Mouse (Mus musculus): ENCODE measurements around the gene Tenm2. TPM values are rescaled to one million over a fixed set of nuclear protein-coding genes. Genes with fewer than 3 reads are reported as not detected.

The Tenm2 gene
- total RNA-seq, 2 experiments from 2014 or later, result 124 to 163 TPM

GRCm38 (mm10) chr11:36243747-36244490 is 991.8 kb downstream of the Tenm2 start:
- DNase-seq (ENCODE audit: extremely low spot score in 1 of 2, low spot score in 1 of 2), result peak; percentile 52 to 54

- DNase-seq (ENCODE audit: extremely low spot score in 1 of 2, low spot score in 1 of 2), result no peak
These were observed 996.9 kb downstream of the Tenm2 start for GRCm38 (mm10) chr11:36238890-36239289.

- DNase-seq (ENCODE audit: extremely low spot score in 1 of 2, low spot score in 1 of 2), result no peak
These were observed 1007.1 kb downstream of the Tenm2 start for GRCm38 (mm10) chr11:36228654-36229053.

GRCm38 (mm10) chr11:36228196-36228595 is 1007.6 kb downstream of the Tenm2 start:
- no peak for DNase-seq (ENCODE audit: extremely low spot score in 1 of 2, low spot score in 1 of 2)

- no peak for DNase-seq (ENCODE audit: extremely low spot score in 1 of 2, low spot score in 1 of 2)
These were observed 1009.7 kb downstream of the Tenm2 start for GRCm38 (mm10) chr11:36226061-36226460.

- DNase-seq (ENCODE audit: extremely low spot score in 1 of 2, low spot score in 1 of 2), result no peak
These were observed 1011.9 kb downstream of the Tenm2 start for GRCm38 (mm10) chr11:36223716-36224439.

GRCm38 (mm10) chr11:36222071-36222470 is 1013.7 kb downstream of the Tenm2 start:
- DNase-seq (ENCODE audit: extremely low spot score in 1 of 2, low spot score in 1 of 2), result no peak

GRCm38 (mm10) chr11:36221271-36221975 is 1014.3 kb downstream of the Tenm2 start:
- DNase-seq (ENCODE audit: extremely low spot score in 1 of 2, low spot score in 1 of 2), result peak in 1 of 2 experiments; percentile 77

GRCm38 (mm10) chr11:36220651-36221050 is 1015.1 kb downstream of the Tenm2 start:
- DNase-seq (ENCODE audit: extremely low spot score in 1 of 2, low spot score in 1 of 2), result no peak

- DNase-seq (ENCODE audit: extremely low spot score in 1 of 2, low spot score in 1 of 2), result no peak
These were observed 1016.2 kb downstream of the Tenm2 start for GRCm38 (mm10) chr11:36219586-36219985.

GRCm38 (mm10) chr11:36214589-36214988 is 1021.2 kb downstream of the Tenm2 start:
- DNase-seq (ENCODE audit: extremely low spot score in 1 of 2, low spot score in 1 of 2), result no peak

- no peak for DNase-seq (ENCODE audit: extremely low spot score in 1 of 2, low spot score in 1 of 2)
These were observed 1031.4 kb downstream of the Tenm2 start for GRCm38 (mm10) chr11:36204381-36204780.

- no peak for DNase-seq (ENCODE audit: extremely low spot score in 1 of 2, low spot score in 1 of 2)
These were observed 1031.9 kb downstream of the Tenm2 start for GRCm38 (mm10) chr11:36203896-36204295.

GRCm38 (mm10) chr11:36194348-36194747 is 1041.4 kb downstream of the Tenm2 start:
- DNase-seq (ENCODE audit: extremely low spot score in 1 of 2, low spot score in 1 of 2), result no peak

GRCm38 (mm10) chr11:36176106-36176505 is 1059.7 kb downstream of the Tenm2 start:
- DNase-seq (ENCODE audit: extremely low spot score in 1 of 2, low spot score in 1 of 2), result peak in 1 of 2 experiments; percentile 45

GRCm38 (mm10) chr11:36173076-36173690 is 1062.6 kb downstream of the Tenm2 start:
- no peak for DNase-seq (ENCODE audit: extremely low spot score in 1 of 2, low spot score in 1 of 2)

- DNase-seq (ENCODE audit: extremely low spot score in 1 of 2, low spot score in 1 of 2), result no peak
These were observed 1063.2 kb downstream of the Tenm2 start for GRCm38 (mm10) chr11:36172520-36172919.

GRCm38 (mm10) chr11:36171991-36172390 is 1063.8 kb downstream of the Tenm2 start:
- DNase-seq (ENCODE audit: extremely low spot score in 1 of 2, low spot score in 1 of 2), result no peak

GRCm38 (mm10) chr11:36171221-36171620 is 1064.5 kb downstream of the Tenm2 start:
- no peak for DNase-seq (ENCODE audit: extremely low spot score in 1 of 2, low spot score in 1 of 2)

- DNase-seq (ENCODE audit: extremely low spot score in 1 of 2, low spot score in 1 of 2), result no peak
These were observed 1066.0 kb downstream of the Tenm2 start for GRCm38 (mm10) chr11:36169738-36170137.
